Mouse (Mus musculus): ENCODE measurements around the gene Myo1d. TPM values are rescaled to one million over a fixed set of nuclear protein-coding genes. Genes with fewer than 3 reads are reported as not detected.

Myo1d gene
- total and polyA plus RNA-seq, 3 experiments: 15.9 to 81.1 (median 41.7) TPM

GRCm38 (mm10) chr11:80482921-80483320, 296.9 kb downstream of the Myo1d start:
- peaks cover 0 to 5% of the 10 kb centered on the region in 2 experiments; a peak in 1 of 4 replicates for H3K4me1 ChIP-seq (ENCODE audit: control insufficient read depth in 1 of 2, insufficient read depth in 2 of 2, low read length in 2 of 2)
- no peak for DNase-seq (ENCODE audit: low read depth, low spot score)
- peaks cover 0 to 2% of the 10 kb centered on the region in 2 experiments; a peak in 1 of 4 replicates for H3K36me3 ChIP-seq (ENCODE audit: control insufficient read depth in 1 of 2, insufficient read depth in 2 of 2, low read length in 2 of 2)
- no peaks in the 10 kb centered on the region for H3K79me2 ChIP-seq (ENCODE audit: control insufficient read depth, insufficient read depth, low read length, poor library complexity)
- H3K9me3 ChIP-seq (replicated peaks; ENCODE audit: insufficient read depth, low read length): no peaks in the 10 kb centered on the region
- no peak overlapping the region for H3K9ac ChIP-seq (ENCODE audit: control insufficient read depth, low read depth, low read length, poor library complexity, severe bottlenecking)
- no peak for TF ChIP-seq CHD2 (IDR thresholded peaks at IDR 0.05; ENCODE audit: low read length)
- TF ChIP-seq ZMIZ1 (IDR thresholded peaks at IDR 0.05; ENCODE audit: low read depth, low read length): no peak
- TF ChIP-seq GABPA (IDR thresholded peaks at IDR 0.05; ENCODE audit: low read depth, low read length): no peak
- no peak for TF ChIP-seq NRF1 (IDR thresholded peaks at IDR 0.05; ENCODE audit: insufficient read depth, low read depth, low read length, poor library complexity, severe bottlenecking)
- no peak for TF ChIP-seq CHD1 (IDR thresholded peaks at IDR 0.05; ENCODE audit: low read depth, low read length)
- no peak for TF ChIP-seq KAT2A (conservative IDR thresholded peaks at IDR 0.05; ENCODE audit: low read depth, low read length)
- no peak for TF ChIP-seq E2F4 (IDR thresholded peaks at IDR 0.05; ENCODE audit: borderline replicate concordance, low read depth, low read length)
- TF ChIP-seq SIN3A (IDR thresholded peaks at IDR 0.05; ENCODE audit: low read length): no peak
- TF ChIP-seq TCF12 (IDR thresholded peaks at IDR 0.05; ENCODE audit: low read depth, low read length): no peak
- TF ChIP-seq USF2 (IDR thresholded peaks at IDR 0.05; ENCODE audit: borderline replicate concordance in 1 of 2, insufficient read depth in 1 of 2, low read depth in 1 of 2, low read length in 2 of 2): no peak
- TF ChIP-seq ZNF384 (IDR thresholded peaks at IDR 0.05; ENCODE audit: low read depth, low read length): no peak
- no peak for TF ChIP-seq NELFE (IDR thresholded peaks at IDR 0.05; ENCODE audit: low read depth, low read length)
- TF ChIP-seq TAL1 (IDR thresholded peaks at IDR 0.05; ENCODE audit: low read length): no peak
- no peak for TF ChIP-seq MYB (IDR thresholded peaks at IDR 0.05; ENCODE audit: low read depth, low read length)
- TF ChIP-seq SMC3 (IDR thresholded peaks at IDR 0.05; ENCODE audit: low read depth, low read length): no peak
- no peak for TF ChIP-seq BHLHE40 (IDR thresholded peaks at IDR 0.05; ENCODE audit: borderline replicate concordance, low read depth, low read length)
- TF ChIP-seq MAFK (IDR thresholded peaks at IDR 0.05; ENCODE audit: borderline replicate concordance, low read depth, low read length): no peak
- H3K27me3 ChIP-seq (ENCODE audit: control insufficient read depth in 1 of 2, insufficient read depth in 2 of 2, low read length in 2 of 2): no peaks in the 10 kb centered on the region
- H3K4me3 ChIP-seq (ENCODE audit: control insufficient read depth in 1 of 2, insufficient read depth in 1 of 2, low read depth in 2 of 2, low read length in 2 of 2): no peak overlapping the region
- H3K27ac ChIP-seq (ENCODE audit: control insufficient read depth, low read depth, low read length): no peak overlapping the region

- TF ChIP-seq SIN3A (IDR thresholded peaks at IDR 0.05; ENCODE audit: low read length): no peak
- TF ChIP-seq EP300 (IDR thresholded peaks at IDR 0.05; ENCODE audit: low read depth in 1 of 2, low read length in 2 of 2): no peak
- TF ChIP-seq GATA1 (IDR thresholded peaks at IDR 0.05; ENCODE audit: low read depth, low read length): no peak
- TF ChIP-seq ZC3H11A (IDR thresholded peaks at IDR 0.05; ENCODE audit: low read depth, low read length): no peak
- TF ChIP-seq ZKSCAN1 (IDR thresholded peaks at IDR 0.05; ENCODE audit: low read depth, low read length): no peak
- no peak for TF ChIP-seq MAZ (IDR thresholded peaks at IDR 0.05; ENCODE audit: low read depth, low read length)
- no peak for TF ChIP-seq TAL1 (IDR thresholded peaks at IDR 0.05; ENCODE audit: low read length)
- no peak for TF ChIP-seq RCOR1 (IDR thresholded peaks at IDR 0.05; ENCODE audit: low read depth, low read length)
- H3K79me2 ChIP-seq (ENCODE audit: control insufficient read depth, insufficient read depth, low read length, poor library complexity): no peaks in the 10 kb centered on the region
- H3K4me1 ChIP-seq (ENCODE audit: control insufficient read depth in 1 of 2, insufficient read depth in 2 of 2, low read length in 2 of 2): peaks cover 0 to 8% of the 10 kb centered on the region in 2 experiments; a peak in 1 of 4 replicates
- no peaks in the 10 kb centered on the region for H3K9me3 ChIP-seq (replicated peaks; ENCODE audit: insufficient read depth, low read length)
- no peak for DNase-seq (ENCODE audit: low read depth, low spot score)
- no peak overlapping the region for H3K27ac ChIP-seq (ENCODE audit: control insufficient read depth, low read depth, low read length)
- H3K4me3 ChIP-seq (ENCODE audit: control insufficient read depth in 1 of 2, insufficient read depth in 1 of 2, low read depth in 2 of 2, low read length in 2 of 2): no peak overlapping the region
- peaks cover 0 to 2% of the 10 kb centered on the region in 2 experiments; a peak in 1 of 4 replicates for H3K36me3 ChIP-seq (ENCODE audit: control insufficient read depth in 1 of 2, insufficient read depth in 2 of 2, low read length in 2 of 2)
- no peak overlapping the region for H3K9ac ChIP-seq (ENCODE audit: control insufficient read depth, low read depth, low read length, poor library complexity, severe bottlenecking)
- no peaks in the 10 kb centered on the region for H3K27me3 ChIP-seq (ENCODE audit: control insufficient read depth in 1 of 2, insufficient read depth in 2 of 2, low read length in 2 of 2)
These were observed 297.5 kb downstream of the Myo1d start for GRCm38 (mm10) chr11:80482347-80482746.

Data from MEL (cell line).